Mouse (Mus musculus): ENCODE measurements around the gene Dnmt3a.

GRCm38 (mm10) chr12:3838009-3838408 is 32.2 kb downstream of the Dnmt3a start:
- TF ChIP-seq UBTF (IDR thresholded peaks at IDR 0.05; ENCODE audit: borderline replicate concordance, insufficient read depth, low read depth, low read length) (no peak), POLR2AphosphoS2 (IDR thresholded peaks at IDR 0.05; ENCODE audit: low read length) (no peak), MYC (IDR thresholded peaks at IDR 0.05; ENCODE audit: low read depth, low read length) (no peak), CTCF (IDR thresholded peaks at IDR 0.05 in 2 of 3, conservative IDR thresholded peaks at IDR 0.05 in 1 of 3; ENCODE audit: control insufficient read depth in 1 of 3, insufficient read depth in 1 of 3, low read depth in 2 of 3, low read length in 3 of 3, poor library complexity in 1 of 3, severe bottlenecking in 1 of 3) (no peak), TCF12 (IDR thresholded peaks at IDR 0.05; ENCODE audit: low read depth, low read length) (no peak), POLR2AphosphoS5 (IDR thresholded peaks at IDR 0.05; ENCODE audit: borderline replicate concordance, low read depth, low read length) (no peak), EP300 (IDR thresholded peaks at IDR 0.05; ENCODE audit: low read depth in 1 of 2, low read length in 2 of 2) (no peak), HCFC1 (IDR thresholded peaks at IDR 0.05; ENCODE audit: low read depth, low read length) (no peak)

Data from MEL (cell line).